Mouse (Mus musculus) c-Kit-negative CD71-positive TER-119-positive erythroid progenitor cells, embryonic 14.5 days (primary cell): Measurements from ENCODE around the gene Espnl.
A peak's percentile ranks its signal among the peaks of the same experiment; 100 is the strongest.

Source experiments
- DNase-seq: peaks from one replicate; pipeline ENCODE4 v3.0.0-alpha.2; 2013; ENCODE audit warnings: low read depth, low spot score

The Espnl gene

GRCm38 (mm10) chr1:91321760-91322438, at the start of gene Espnl:
Gene Espnl, plus strand, starts transcription at chr1:91322075.
- no peak for DNase-seq

- DNase-seq = no peak
These were observed 49.6 kb upstream of the Espnl start for GRCm38 (mm10) chr1:91272260-91272659.

GRCm38 (mm10) chr1:91276581-91276980, 45.3 kb upstream of the Espnl start:
- DNase-seq = no peak

DNA sequence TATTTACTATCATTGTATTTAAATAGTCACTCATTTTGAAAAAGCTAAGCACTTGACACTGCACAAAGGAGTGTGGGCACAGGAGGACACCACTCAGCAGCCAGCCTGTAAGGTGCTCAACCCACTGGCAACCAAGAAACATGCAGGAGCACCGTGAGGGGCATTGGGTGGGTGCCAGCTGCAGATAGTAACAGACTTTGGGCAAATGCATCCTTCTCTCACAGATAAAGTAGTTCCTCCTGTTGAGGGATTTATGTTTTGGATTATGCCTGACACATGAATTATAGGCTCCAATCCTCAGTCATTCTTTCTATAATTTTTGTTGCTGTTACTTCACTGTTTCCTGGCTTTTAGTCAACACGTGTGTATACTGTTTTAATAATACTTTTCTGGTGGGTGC, 44.4 kb upstream of the Espnl start:
- DNase-seq = no peak

GRCm38 (mm10) chr1:91278410-91279119, 43.3 kb upstream of the Espnl start:
- DNase-seq = no peak

DNA sequence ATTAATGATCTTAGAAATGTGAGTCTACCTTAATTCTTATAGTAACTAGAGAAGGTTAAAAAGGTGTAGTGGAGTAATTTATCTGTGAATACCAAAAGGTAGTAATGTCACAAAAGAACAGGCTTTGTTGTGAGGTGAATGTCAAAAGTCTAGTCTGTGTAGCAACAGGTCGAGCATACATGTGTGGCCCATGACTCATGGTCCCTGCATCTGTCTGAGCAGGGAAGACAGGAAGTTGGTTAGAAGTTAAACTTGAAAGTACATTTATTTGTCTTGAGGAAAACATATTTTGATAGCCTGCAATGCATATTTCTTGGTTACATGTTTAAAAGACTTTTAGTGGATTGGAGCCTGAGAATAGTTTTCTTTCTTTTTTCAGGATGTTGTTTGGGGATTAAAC, 42.7 kb upstream of the Espnl start:
- DNase-seq = no peak

DNA sequence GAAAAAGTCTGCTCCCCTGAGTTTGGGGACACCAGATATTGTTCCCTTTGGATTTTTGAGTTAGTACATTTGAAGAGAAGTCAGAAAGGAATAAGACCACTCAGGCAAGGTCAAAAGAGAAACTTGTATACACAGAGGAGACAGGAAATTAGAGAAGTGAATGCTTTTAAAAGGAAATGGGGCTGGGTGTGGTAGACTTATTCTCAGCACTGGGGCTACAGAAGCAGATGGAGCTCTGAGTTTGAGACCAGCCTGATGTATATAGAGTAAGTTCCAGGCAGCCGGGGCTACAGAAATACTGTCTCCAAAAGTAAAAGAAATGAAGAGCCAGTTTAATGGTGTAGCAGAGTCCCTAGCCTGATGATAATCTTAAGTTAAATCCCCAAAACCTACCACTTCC, 39.3 kb upstream of the Espnl start:
- no peak for DNase-seq

DNA sequence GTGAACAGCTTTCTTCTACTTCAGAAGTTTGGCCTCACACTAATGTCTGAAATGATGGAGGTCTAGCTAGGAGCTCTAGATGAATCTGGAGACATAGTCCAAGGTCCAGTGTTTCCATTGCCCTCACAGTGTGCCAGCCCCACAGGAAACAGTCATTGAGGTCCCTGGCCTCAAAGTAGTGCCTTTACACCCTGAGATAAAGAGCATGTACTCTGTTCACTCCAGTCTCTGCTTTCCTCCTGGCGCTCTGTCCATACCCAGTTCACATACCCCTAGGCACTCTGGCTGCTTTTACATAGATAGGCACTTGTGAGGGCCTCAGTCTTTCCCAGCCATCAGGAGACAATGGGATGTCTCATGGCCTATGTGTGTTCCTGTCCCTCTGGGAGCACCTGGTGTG, 32.5 kb upstream of the Espnl start:
- no peak for DNase-seq

- no peak for DNase-seq
These were observed 29.6 kb upstream of the Espnl start for GRCm38 (mm10) chr1:91292101-91292825.

DNA sequence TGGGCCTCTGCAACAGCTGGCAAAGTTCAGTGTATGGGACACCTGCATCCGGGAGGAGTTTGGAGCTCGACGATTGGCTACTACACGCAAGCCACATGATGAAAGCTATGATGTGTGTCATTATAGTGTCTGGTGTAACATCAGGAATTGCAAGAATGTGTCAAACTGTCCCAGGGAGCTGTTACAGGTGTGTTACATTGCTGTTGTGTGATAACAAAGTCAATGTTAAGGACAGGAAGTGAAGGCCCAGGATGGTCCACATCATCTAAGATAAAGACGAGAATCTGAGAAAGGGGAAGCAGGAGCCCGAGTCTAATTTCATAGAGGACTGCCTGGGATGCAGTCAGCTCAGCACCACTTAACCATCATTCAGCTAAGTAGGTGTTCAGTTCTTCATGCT, 26.3 kb upstream of the Espnl start:
- no peak for DNase-seq

DNA sequence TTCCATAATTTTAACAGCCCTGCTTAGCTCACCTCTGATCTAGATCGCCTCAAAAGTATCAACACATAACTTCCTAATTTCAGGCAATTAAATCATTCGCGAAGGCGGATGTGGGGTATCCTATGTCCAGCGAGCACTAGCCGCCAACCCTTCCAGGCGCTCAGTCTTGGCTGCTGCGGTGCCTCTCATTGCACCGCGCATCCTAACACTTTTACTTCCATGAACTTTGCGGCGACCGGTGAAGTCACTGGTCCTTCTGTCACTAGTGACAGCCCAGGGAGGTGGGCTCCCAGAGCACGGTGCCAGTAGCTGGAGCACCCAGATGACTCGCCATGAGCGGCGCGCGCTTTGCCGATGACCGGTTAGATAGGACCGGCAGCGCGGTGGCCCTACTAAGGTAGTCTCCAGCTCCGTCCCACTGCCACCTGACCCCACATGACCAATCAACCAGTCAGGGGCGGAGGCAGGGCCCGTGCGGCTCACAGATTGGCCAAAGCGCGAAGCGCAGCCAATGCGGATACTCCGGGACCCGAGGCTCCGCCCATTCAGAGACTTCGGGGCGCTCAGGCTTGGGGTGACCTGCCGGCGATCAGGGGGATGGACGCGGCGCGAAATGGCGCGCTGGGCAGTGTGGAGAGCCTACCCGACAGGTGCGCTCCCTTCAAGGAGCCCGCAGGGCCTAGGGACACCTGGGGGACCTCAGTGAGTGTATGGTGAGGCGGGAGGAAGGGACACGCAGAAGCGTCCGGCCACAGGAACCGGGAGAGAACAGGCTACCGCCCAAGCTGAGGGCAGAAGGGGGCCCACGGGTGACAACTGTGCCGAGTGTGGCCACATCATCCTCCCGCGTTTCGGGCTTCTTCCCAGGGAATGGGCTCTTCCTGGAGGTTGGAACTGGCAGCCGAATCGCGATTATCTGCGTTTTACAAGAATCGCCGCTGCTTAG, 23.8 kb upstream of the Espnl start, which contains the start of gene Scly:
Gene Scly, plus strand, starts transcription at position 540 of the 946 bp plus-strand sequence.
- DNase-seq = peak; percentile 94

GRCm38 (mm10) chr1:91299026-91299706, 22.7 kb upstream of the Espnl start:
- peak; percentile 12 for DNase-seq

- DNase-seq = peak; percentile 12
These were observed 22.0 kb upstream of the Espnl start for GRCm38 (mm10) chr1:91299707-91300426.

- DNase-seq = no peak
These were observed 20.5 kb upstream of the Espnl start for GRCm38 (mm10) chr1:91301206-91301920.

DNA sequence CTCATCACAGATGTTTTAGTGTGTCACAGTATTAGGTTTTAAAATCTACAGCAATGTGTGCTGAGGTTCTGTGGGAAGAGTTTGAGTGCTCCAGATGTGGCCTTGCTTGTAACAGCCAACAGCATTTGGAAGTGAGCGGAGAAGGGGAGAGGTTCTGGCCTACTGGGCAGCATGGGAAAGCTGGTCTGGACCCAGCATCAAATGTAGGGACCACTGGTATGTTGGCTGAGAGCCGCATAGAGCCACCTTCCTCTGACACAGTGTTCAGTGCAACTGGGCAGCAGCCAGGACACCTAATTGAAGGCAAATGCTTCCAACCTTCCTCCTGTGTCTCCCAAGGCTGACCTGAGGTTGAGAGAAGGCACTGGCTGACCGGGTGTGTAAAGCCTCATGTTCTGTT, 19.9 kb upstream of the Espnl start:
- DNase-seq = no peak

- DNase-seq = no peak
These were observed 17.3 kb upstream of the Espnl start for GRCm38 (mm10) chr1:91304621-91305020.

- DNase-seq = no peak
These were observed 12.3 kb upstream of the Espnl start for GRCm38 (mm10) chr1:91309366-91310085.

- DNase-seq = no peak
These were observed 9.6 kb upstream of the Espnl start for GRCm38 (mm10) chr1:91312273-91312672.

DNA sequence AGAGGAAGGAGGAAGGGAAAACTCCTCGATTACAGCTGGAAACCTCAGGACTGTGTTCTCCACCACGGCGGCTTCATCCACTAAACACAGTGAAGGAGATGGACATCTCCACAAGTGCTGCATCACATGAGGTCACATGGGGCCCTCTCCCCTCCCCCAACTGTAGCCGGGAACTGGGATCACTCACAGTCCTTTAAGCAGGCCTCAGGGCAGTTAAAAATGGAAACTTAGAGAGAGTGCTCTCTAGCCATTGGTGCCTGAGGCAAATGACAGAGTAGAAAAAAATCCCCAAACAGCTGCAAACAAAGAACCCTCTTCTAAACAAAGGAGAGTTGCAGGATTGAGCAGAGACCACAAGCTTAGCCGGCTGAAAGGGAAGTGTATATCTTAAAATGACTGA, 8.6 kb upstream of the Espnl start:
- DNase-seq = no peak
